Mouse (Mus musculus) adipocyte (in vitro differentiated cells): ENCODE measurements at regions not wholly inside any gene's neighbourhood (a gene's known extent, or its start where the extent isn't known, plus 50 kb on each side); places are given as distances from the start of the nearest gene placed in this dataset.
"Not testable (repeated sequence)": the region's sequence is repeated elsewhere in the genome, so short reads cannot be mapped to it uniquely, and the experiment has no call there.

Source experiments
- DNase-seq: peaks from one replicate; pipeline ENCODE4 v3.0.0-alpha.2; 2016; ENCODE audit warnings: low spot score

DNA sequence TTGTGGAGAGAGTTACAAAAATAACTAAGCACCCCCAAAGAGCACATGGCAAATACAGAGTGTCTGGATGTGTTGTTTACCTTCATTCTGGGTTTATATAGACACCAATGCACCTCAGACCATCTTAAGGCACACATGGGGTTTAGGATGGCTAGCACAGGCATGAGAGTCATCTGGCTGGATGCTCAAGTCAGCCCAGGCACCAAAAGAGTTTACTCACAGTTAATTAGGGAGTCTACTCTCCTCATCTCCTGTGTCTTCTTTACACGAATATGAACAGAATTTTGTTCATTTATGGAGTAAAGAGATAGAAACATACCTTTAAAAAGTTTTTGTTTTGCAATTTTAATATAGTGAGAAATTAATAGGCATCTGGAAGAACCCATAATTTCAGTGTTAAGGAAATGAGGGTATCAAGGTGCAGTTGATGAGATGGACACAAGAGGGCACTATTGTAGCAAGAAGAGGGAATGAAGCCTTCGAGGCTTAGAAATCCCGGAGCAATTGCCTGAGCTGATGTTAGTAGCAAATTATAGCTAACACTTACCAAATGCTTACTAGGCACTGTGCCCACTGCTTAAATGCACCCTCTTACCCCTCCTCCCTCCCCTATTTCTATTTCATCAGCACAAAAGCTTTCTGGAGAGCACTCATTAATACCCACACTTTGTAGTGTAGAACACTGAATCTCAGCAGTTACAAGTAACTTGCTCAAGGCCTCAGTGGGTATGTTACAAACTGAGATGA is 174.6 kb downstream of the Eepd1 start:
- peak; percentile 63 for DNase-seq

DNA sequence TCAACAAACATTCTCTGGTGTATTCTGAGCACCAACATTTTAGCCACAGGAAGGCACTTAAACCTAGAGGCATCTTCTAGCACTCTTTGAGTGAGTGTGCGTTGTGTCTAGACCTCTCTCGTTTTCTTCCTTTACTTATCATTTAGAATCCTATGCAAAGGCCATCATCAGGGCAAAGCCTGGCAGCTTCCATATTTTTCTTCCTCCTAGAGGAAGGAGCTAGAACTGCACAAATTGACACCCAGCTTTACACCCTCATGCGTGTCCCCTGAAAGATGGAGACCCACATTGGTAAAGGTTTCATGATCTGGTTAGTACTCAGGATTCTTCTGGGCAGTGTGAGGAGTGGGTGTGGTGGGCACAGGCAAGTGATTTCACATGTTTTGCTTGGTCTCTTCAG is 175.2 kb downstream of the Eepd1 start:
- no peak for DNase-seq

DNA sequence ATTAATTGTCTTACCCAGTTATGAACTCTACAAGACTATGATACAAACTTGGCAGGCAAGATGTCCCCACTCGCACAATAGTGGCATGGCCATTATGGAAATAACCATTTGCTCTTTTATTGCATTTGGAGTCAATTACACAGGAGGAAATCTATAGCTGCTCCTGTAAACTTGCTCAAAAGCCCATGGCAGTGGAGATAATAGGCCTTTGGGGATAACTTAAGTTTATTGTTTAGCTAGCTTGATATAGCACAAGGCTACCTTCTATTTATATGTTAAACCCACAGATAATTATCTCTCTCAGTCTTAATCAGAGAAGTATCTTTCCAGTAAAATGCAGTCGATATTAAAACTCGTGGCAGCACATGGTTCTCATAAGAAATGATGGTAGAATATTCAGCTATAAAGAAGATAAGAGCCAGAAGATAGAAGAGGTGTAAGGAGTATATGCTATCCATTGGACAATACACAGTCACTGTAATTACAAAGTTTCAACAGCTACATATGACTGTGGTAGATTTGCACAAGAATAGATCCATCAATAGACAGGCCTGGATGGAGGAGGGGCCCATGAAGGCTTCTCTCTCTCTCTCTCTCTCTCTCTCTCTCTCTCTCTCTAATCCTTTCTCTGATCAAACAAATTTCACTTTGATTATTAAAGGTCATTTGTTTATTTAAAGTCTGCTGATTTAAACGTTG is 202.4 kb downstream of the Eepd1 start:
- DNase-seq = no peak

- no peak for DNase-seq
Observed at GRCm38 (mm10) chr9:25693632-25694031, 212.3 kb downstream of the Eepd1 start.

GRCm38 (mm10) chr9:25695018-25695417 is 213.7 kb downstream of the Eepd1 start:
- DNase-seq = no peak

DNA sequence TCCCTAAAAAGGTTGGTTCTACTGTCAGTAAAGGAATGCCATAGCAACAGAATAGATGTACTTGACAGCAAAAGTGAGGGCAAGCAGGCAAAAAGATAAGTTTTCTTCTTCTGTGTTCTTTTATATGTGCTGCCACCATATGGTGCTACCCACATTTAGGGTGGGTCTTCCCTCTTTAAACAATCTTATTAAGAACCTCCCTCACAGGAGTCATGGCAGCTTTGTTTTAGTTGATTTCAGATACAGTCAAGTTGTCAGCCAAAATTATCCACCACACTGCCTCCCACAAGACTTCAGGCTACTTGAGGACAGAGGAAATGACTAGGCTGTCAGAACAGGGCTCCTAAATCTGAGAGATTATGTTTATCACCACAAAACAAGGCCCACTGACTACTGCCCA is 232.3 kb downstream of the Eepd1 start:
- DNase-seq = no peak

DNA sequence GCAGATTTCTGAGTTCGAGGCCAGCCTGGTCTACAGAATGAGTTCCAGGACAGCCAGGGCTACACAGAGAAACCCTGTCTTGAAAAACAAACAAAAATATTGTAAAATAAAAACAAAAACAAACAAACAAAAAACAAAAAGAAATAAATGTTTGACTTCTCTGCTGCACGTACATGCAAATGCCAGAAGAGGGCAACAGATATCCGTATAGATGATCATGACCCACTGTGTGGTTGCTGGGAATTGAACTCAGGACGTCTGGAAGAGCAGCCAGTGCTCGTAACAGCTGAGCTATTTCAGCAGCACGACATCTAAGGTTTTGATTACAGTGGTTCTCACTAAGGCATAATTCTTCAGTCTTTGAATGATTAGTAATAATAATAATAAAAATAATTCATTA is 262.8 kb downstream of the Eepd1 start:
- no peak for DNase-seq

GRCm38 (mm10) chr9:25751138-25751537 is 269.8 kb downstream of the Eepd1 start:
- no peak for DNase-seq

- peak; percentile 50 for DNase-seq
Observed at GRCm38 (mm10) chr9:25773899-25774298, 292.6 kb downstream of the Eepd1 start.

GRCm38 (mm10) chr9:25782631-25783030 is 301.3 kb downstream of the Eepd1 start:
- DNase-seq = no peak

DNA sequence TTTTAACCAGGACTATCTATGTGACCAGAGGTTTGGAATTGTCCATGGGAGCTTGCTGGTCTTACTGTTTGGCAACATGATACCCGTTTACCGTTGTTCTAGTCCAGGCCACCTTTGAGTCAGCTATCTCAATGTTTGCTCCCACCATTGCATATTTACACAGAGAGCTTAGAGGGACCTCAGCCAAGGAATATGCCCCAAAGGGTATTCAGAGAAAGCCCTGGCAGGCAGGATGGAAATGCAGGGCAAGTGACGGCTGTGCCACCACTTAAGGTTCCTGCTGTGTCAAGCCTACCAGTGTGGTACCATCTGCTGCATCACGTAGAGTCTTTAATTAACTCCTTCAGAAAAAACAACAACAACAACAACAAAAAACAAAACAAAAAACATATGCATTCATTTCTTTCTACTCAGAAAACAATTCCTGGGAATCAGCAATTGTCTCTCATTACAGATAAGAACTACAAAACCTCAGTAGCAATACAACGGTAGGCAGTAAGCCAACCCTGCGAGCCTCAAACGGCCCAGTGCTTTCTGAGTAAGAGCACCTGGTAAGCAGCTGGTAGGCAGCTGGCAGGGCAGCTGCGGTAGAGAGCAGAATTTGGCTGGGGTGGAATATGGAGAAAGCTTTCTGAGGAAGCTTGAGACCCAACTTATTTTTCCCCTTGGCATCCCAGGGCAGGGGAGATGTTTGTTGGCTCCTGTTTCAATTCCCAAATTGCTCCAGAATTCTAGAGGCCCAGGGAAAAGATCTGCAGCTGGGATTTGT is 314.0 kb downstream of the Eepd1 start:
- no peak for DNase-seq

- DNase-seq = no peak
Observed at GRCm38 (mm10) chr9:25809562-25809961, 328.2 kb downstream of the Eepd1 start.

GRCm38 (mm10) chr9:25833295-25833694 is 351.9 kb downstream of the Eepd1 start:
- DNase-seq = no peak

DNA sequence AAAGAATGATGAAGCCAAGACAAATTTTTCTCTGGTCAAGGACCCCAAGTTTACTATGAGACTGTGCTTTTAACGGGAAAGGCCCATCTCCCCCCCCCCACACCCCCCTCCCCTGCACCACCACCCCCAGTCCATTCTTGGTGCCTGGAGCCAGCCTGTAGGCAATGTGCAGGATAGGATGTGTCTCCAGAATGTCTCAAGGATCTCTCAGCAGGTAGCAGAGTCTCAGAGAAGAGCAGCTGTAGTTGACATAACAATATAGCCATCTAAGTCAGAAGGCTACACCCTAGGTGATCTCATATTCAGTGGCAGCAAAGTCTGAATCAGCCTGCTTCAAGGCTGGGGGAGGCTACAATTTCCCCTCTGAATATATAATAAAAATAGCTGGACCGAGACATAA is 368.6 kb downstream of the Eepd1 start:
- DNase-seq = not testable (repeated sequence)

DNA sequence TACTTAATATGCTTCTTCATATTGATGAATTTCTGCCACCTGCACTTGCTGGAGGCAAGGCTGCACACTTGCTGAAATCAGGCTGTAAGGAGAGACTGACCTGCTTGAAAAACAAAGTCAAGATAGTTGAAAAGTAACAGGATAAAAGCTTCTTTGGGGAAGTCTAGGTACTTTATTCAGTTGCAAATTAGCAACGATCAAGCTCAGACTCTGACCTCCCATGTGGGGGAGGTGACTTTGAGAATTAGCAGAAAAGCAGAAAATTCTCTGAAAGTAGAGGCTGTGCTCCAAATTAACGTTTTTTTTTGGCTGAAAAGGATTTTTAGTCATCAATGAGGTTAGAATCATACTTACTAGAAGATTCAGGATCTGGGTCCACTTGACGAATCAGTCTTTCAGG is 369.3 kb downstream of the Eepd1 start:
- not testable (repeated sequence) for DNase-seq

- DNase-seq = no peak
Observed at GRCm38 (mm10) chr9:25854545-25854944, 373.2 kb downstream of the Eepd1 start.

DNA sequence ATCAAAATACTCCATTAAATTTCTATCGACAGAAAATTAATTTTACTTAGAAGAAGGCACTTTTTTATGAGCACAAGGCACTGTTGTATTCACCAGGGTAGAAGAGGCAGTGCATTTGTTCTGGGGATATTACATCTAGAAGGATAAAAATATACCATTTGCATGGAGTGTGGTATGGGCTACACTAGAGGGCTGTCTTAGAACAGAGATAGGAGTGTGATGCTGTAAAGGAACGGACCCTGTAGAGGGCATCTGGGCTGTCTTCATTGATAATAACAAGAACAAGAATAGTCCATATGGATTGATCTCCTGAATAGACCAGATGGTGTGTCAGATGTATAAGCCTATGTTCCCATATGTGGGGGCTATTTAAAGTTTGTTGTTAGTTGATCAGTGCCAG is 388.9 kb downstream of the Eepd1 start:
- DNase-seq = no peak

GRCm38 (mm10) chr9:25896333-25896905 is 415.1 kb downstream of the Eepd1 start:
- DNase-seq = no peak
